Mouse (Mus musculus) left cerebral cortex, postnatal 10 days (tissue): Measurements from ENCODE around the gene Pisd. TPM values are rescaled to one million over a fixed set of nuclear protein-coding genes. Genes with fewer than 3 reads are reported as not detected.
A peak's percentile ranks its signal among the peaks of the same experiment; 100 is the strongest.
"Not testable (repeated sequence)": the region's sequence is repeated elsewhere in the genome, so short reads cannot be mapped to it uniquely, and the experiment has no call there.

Experiments
- DNase-seq, 2 experiments: peaks; one replicate each; pipeline ENCODE4 v3.0.0; 2021 to 2022; ENCODE audit warnings: low spot score in 2 of 2, mixed read lengths in 1 of 2; ENCODE audit errors: extremely low spot score in 1 of 2
- intact Hi-C: fragments of 180-260 bp; cut with DNase I; formaldehyde crosslinking; loops from one replicate; pipeline ENCODE4 v1.15.1; 2025
- total RNA-seq, 2 experiments: library from RNA; stranded (reverse); gene quantifications; 2 replicates each; pipeline ENCODE4 v1.2.3; 2021

Gene Pisd
- 10 to 100 TPM; 46.3 to 50.2 TPM for total RNA-seq

DNA sequence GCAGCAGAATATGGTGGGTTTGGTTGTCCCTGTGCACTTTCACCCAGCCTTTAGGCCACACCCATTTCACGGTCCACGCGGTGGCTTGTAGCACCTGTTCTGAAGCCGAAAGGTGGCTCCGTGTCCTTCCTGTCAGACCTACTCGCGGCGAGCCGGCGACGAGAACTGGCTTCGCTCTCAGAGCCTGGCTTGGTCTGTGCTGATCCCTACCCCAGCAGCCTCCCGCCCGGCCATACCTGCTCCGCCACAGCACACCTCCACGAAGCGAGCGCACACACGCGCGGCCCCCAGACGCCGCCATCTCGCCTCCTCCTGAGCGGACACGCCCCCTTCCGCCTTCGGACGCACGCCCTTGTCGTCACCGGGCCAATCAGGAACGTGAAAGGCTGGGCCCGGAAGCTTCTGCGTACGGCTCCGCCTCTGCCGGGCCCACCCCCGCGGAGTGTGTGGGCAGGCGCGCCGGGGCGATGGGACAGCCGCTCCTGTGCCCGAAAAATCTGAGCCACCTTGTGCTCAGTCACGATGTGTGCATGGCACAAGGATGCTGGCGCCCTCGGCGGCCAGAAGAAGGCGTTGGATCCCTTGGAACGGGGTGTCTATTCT is at the start of gene Pisd:
Pisd (minus strand) TSS at position 334 of the 603 bp plus-strand sequence.
- DNase-seq: peak; percentile 95 to 98
- intact Hi-C loops: no loop called here

GRCm38 (mm10) chr5:32834497-32834896 is 49.1 kb upstream of the Pisd start:
- no peak for DNase-seq
- intact Hi-C loops: no loop called here

GRCm38 (mm10) chr5:32830054-32830453 is 44.6 kb upstream of the Pisd start:
- intact Hi-C loops: no loop called here
- no peak for DNase-seq

GRCm38 (mm10) chr5:32828766-32829165 is 43.3 kb upstream of the Pisd start:
- intact Hi-C loops, DNase-seq: not testable (repeated sequence)

DNA sequence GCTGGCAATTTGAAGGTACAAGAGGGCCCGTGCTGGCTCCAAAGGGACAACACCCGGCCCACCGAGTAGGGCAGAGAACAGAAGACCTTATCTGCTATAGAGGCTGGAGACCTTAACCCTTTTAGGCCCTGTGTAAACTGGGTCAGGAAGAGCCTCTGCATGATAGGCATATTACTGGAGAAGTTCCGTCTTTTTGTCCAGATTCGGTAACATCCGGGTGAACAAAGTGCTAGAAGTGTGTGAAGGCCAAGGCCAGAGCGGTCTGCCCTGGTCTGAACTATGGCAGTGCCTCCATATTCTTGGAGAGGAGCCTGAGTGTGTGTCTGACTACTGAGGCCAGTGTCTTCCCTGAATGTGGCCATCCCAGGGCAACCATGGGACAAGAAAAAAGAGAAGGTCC is 41.6 kb upstream of the Pisd start, which contains the start of gene Gm20671:
Gm20671 (minus strand) TSS at position 101 of the 400 bp plus-strand sequence.
- intact Hi-C loops: no loop called here
- DNase-seq: no peak

- peak in 1 of 2 experiments; percentile 17 for DNase-seq
- intact Hi-C loops: no loop called here
Measured at GRCm38 (mm10) chr5:32820471-32820870, 35.0 kb upstream of the Pisd start.

- intact Hi-C loops: no loop called here
- no peak for DNase-seq
Measured at GRCm38 (mm10) chr5:32815396-32815795, 29.9 kb upstream of the Pisd start.

GRCm38 (mm10) chr5:32786454-32786853 is 1.0 kb upstream of the Pisd start:
- DNase-seq, intact Hi-C loops: not testable (repeated sequence)

DNA sequence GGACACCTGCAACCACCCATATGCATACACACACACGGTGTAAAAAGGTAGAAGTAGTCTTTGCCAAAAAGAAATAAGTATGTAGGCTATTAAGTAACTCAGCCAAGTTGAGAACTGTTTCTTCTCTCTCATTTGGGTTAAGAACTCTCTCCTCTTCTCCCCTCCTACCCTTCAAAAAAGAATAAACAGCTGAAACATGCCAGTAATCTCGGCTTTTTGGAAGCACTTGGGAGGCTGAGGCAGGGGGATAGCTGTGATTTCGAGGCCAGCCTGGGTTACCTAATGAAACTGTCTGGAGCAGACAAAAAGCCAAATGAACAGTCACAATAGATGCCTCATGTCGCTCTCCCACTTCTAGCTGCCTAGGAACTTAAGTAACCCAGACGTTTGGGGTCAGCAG is 720 bp downstream of the Pisd start:
- intact Hi-C loops: no loop called here
- DNase-seq: no peak

DNA sequence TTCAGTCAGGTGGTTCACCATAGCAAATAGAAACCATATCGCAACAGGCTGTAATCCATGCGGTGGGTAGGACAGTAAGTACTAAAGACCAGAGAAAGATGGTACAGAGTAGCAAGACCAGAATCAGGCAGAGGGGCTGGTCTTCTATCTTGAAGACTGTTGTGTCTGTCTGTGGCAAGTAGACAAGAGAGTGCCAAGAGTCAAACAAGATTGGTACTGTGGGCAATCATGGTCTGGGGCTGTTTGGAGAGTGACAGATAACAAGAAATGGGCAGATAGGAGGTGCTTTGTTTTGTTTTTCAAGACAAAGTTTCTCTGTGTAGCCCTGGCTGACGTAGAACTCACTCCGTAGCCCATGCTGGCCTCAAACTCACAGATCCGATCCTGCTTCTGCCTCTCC is 3.9 kb downstream of the Pisd start:
- DNase-seq: no peak
- intact Hi-C loops: no loop called here

DNA sequence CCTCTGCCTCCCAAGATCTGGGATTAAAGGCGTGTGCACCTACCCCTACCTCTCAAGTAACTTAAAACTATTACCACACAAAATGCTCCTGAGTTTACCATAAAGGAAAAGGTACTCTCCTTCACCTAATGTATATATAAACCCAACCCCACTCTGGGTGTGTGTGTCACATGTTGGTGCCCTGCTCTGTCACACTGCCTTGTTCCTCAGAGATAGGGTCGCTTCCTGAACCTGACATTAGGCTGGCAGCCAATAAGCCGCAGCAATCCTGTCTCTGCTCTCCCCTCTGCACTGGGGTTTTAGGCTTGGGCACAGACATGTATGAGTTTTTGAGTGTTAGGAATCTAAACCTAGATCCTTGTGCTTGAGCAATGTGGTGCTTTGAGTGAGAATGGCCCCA is 7.3 kb downstream of the Pisd start:
- intact Hi-C loops: no loop called here
- DNase-seq: no peak

- intact Hi-C loops: no loop called here
- no peak for DNase-seq
Measured at GRCm38 (mm10) chr5:32772361-32772760, 13.1 kb downstream of the Pisd start.

DNA sequence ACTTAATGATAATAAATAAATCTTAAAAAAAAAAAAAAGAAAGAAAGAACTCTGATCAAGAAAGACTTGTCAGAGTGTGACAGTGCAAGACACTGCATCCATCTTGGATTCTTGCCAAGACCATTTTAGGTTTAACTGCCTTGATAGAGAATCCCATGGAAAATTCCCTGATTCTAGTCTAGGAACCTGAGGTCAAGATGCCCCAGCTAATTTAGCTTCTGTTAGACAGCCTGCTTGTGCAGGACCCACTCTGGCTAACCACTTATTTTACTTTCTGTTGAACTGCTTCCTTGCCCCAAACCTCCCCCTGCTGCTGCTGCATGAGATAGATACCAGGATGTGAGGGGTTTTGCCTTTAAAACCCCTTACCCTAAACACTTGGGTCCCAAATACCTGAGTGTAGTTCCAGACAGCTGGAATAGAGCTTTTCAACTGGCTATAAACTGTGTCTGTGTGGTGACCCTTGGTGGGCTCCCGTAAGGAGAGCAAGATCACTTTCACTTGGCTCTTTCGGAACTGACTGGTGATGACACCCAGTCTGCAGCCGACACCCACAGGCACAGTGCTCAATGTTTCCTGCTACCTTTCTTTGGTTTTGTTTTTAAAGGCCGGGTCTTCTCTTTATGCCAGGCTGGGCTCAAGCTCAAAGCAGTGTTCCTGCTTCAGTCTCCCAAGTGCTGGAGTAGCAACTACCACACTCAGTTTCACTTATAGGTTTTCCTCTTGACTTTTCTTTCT is 17.6 kb downstream of the Pisd start:
- no peak for DNase-seq
- intact Hi-C loops: no loop called here

DNA sequence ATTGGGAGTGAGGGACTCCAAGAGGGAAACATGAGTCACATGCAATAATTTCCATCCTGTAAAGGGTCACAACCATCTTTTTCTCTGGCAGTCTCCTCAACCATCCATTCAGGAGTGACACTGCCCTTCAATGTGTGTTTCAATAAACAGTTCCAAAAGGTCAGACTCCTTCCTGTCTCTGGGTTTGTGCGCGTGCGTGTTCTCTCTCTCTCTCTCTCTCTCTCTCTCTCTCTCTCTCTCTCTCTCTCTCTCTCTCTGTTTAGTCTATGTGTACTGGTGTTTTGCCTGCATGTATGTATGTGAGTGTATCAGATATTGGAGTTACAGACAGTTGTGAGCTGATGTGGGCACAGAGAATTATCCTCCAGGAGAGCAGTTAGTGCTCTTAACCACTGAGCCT is 18.4 kb downstream of the Pisd start:
- intact Hi-C loops: no loop called here
- no peak for DNase-seq

- intact Hi-C loops: no loop called here
- peak in 1 of 2 experiments; percentile 43 for DNase-seq
Measured at GRCm38 (mm10) chr5:32761566-32762140, 23.8 kb downstream of the Pisd start.

GRCm38 (mm10) chr5:32760787-32761186 is 24.7 kb downstream of the Pisd start:
- intact Hi-C loops: no loop called here
- DNase-seq: no peak

GRCm38 (mm10) chr5:32760352-32760751 is 25.1 kb downstream of the Pisd start:
- intact Hi-C loops: not testable (repeated sequence)

GRCm38 (mm10) chr5:32759662-32760061 is 25.8 kb downstream of the Pisd start:
- no peak for DNase-seq
- intact Hi-C loops: no loop called here

More at GRCm38 (mm10) chr5:32760352-32760751, 25.1 kb downstream of the Pisd start:
- DNase-seq: not testable (repeated sequence)

DNA sequence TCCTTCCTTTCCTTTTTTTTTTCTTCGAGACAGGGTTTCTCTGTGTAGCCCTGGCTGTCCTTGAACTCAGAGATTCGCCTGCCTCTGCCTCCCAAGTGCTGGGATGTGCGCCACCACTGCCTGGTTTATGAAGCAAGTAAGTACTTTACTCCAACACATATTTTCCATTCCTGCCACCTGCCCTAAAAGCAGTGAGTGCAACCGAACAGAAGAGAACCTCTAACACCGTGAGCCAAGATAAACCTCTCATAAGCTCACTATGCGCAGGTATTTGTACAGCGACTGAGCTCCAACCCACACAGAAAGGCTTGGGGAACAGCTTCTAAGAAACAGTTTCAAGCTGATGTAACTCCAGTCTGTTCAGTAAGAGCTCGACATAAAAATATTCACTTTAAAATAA is 29.3 kb downstream of the Pisd start:
- intact Hi-C loops: no loop called here
- DNase-seq: no peak

- DNase-seq: no peak
- intact Hi-C loops: no loop called here
Measured at GRCm38 (mm10) chr5:32751736-32752135, 33.7 kb downstream of the Pisd start.
